ENCODE assay signal across 25 mouse cellular contexts in genomic region chr6:28450977-28451376, GRCm38 (mm10). TPM values are rescaled to one million over a fixed set of nuclear protein-coding genes. Genes with fewer than 3 reads are reported as not detected.
DNase-seq lines count a peak whose midpoint lies in the region; ATAC-seq and TF ChIP-seq lines count a peak whose summit lies in the region.
"Had no signal": no experiment of that assay in that cellular context is flagged by ENCODE, and none has a peak within 500 bp of the region (broad histone marks: within the 10 kb centered on the region; RNA-seq: fewer than 3 reads in every experiment).

No protein-coding gene starts in this region.

- no peaks in the 10 kb centered on the region for H3K9me3 ChIP-seq in forebrain, embryonic 15.5 days
- H3K9me3 ChIP-seq in forebrain, embryonic 11.5 days (ENCODE audit: control insufficient read depth, low read length), result no peaks in the 10 kb centered on the region
- H3K9me3 ChIP-seq in E14TG2a.4 (ENCODE audit: low read length), result peaks cover 40% of the 10 kb centered on the region
- H3K9me3 ChIP-seq in limb, embryonic 12.5 days, result no peaks in the 10 kb centered on the region
- H3K9me3 ChIP-seq: heart, embryonic 10.5 days; midbrain, embryonic 15.5 days had no signal

- H3K9ac ChIP-seq in forebrain, embryonic 15.5 days (replicated peaks), result no peak overlapping the region
- H3K9ac ChIP-seq in forebrain, embryonic 11.5 days (ENCODE audit: low read length), result no peak overlapping the region
- H3K9ac ChIP-seq in limb, embryonic 12.5 days (replicated peaks), result no peak overlapping the region
- H3K9ac ChIP-seq: liver, postnatal 0 days; midbrain, embryonic 15.5 days had no signal

- no peak for TF ChIP-seq CTCF in E14TG2a.4 (conservative IDR thresholded peaks at IDR 0.05; ENCODE audit: low read length)
- no peak for TF ChIP-seq CTCF in brain, embryonic 14.5 days (IDR thresholded peaks at IDR 0.05; ENCODE audit: borderline replicate concordance, extremely low read depth, insufficient read depth, insufficient read length)

- peaks cover 26% of the 10 kb centered on the region for H3K27me3 ChIP-seq in forebrain, embryonic 15.5 days
- peaks cover 24% of the 10 kb centered on the region for H3K27me3 ChIP-seq in forebrain, embryonic 11.5 days (ENCODE audit: control insufficient read depth, insufficient read depth, low read length)
- peaks cover 47% of the 10 kb centered on the region for H3K27me3 ChIP-seq in E14TG2a.4 (ENCODE audit: insufficient read depth, low read length)
- peaks cover 45% of the 10 kb centered on the region for H3K27me3 ChIP-seq in limb, embryonic 12.5 days

- no peak overlapping the region for H3K4me2 ChIP-seq in forebrain, embryonic 15.5 days (replicated peaks)
- H3K4me2 ChIP-seq in forebrain, embryonic 11.5 days (ENCODE audit: low read depth, low read length, severe bottlenecking), result no peak overlapping the region
- peak overlapping the region; percentile 7 for H3K4me2 ChIP-seq in limb, embryonic 12.5 days
- H3K4me2 ChIP-seq: liver, embryonic 11.5 days; midbrain, embryonic 15.5 days had no signal

- H3K4me1 ChIP-seq in forebrain, embryonic 15.5 days, result peaks cover 11% of the 10 kb centered on the region
- no peaks in the 10 kb centered on the region for H3K4me1 ChIP-seq in forebrain, embryonic 11.5 days (replicated peaks; ENCODE audit: control insufficient read depth, insufficient read depth, low read length)
- H3K4me1 ChIP-seq in E14TG2a.4 (replicated peaks; ENCODE audit: low read depth, low read length), result peaks cover 11% of the 10 kb centered on the region
- peaks cover 10% of the 10 kb centered on the region for H3K4me1 ChIP-seq in limb, embryonic 12.5 days (replicated peaks)
- H3K4me1 ChIP-seq: heart, embryonic 10.5 days; midbrain, embryonic 15.5 days had no signal

- under 1% methylated on average over 12 of the region's 12 CpGs for WGBS in forebrain, embryonic 15.5 days
- WGBS in forebrain, embryonic 11.5 days, result 7% methylated on average over 12 of the region's 12 CpGs
- WGBS in limb, embryonic 12.5 days, result under 1% methylated on average over 12 of the region's 12 CpGs

- no peak for DNase-seq in forebrain, embryonic 11.5 days (ENCODE audit: low spot score)
- peak; percentile 52 for DNase-seq in brain, embryonic 14.5 days (ENCODE audit: low read depth)
- no peak for DNase-seq in urinary bladder, postnatal 25 days (ENCODE audit: low spot score)
- no peak for DNase-seq in kidney, postnatal 10 days
- DNase-seq: adrenal gland, adult 8-10 months; cerebellum, adult 18-20 months; cerebellum, postnatal 14 days; kidney, adult 11 months; left cerebral cortex, postnatal 4 days; liver, postnatal 0 days; right cerebral cortex, postnatal 25 days; thymus, postnatal 14 days had no signal

- no peak for TF ChIP-seq POLR2A in brain, embryonic 14.5 days (IDR thresholded peaks at IDR 0.05; ENCODE audit: borderline replicate concordance, extremely low read depth, insufficient read depth, insufficient read length, poor library complexity, severe bottlenecking)

- no peak overlapping the region for H3K27ac ChIP-seq in forebrain, embryonic 15.5 days (replicated peaks)
- no peak overlapping the region for H3K27ac ChIP-seq in forebrain, embryonic 11.5 days (ENCODE audit: low read depth, low read length)
- H3K27ac ChIP-seq in limb, embryonic 12.5 days, result no peak overlapping the region
- H3K27ac ChIP-seq: heart, embryonic 10.5 days; macrophage; midbrain, embryonic 15.5 days had no signal

- H3K36me3 ChIP-seq in forebrain, embryonic 15.5 days, result no peaks in the 10 kb centered on the region
- H3K36me3 ChIP-seq in forebrain, embryonic 11.5 days (ENCODE audit: control insufficient read depth, insufficient read depth, low read length), result no peaks in the 10 kb centered on the region
- H3K36me3 ChIP-seq in E14TG2a.4 (ENCODE audit: insufficient read depth, low read length), result no peaks in the 10 kb centered on the region
- H3K36me3 ChIP-seq in limb, embryonic 12.5 days, result no peaks in the 10 kb centered on the region
- H3K36me3 ChIP-seq: heart, embryonic 10.5 days; midbrain, embryonic 15.5 days had no signal

- ATAC-seq in forebrain, embryonic 15.5 days (replicated peaks), result peak; percentile 61
- no peak for ATAC-seq in forebrain, embryonic 11.5 days (replicated peaks; ENCODE audit: low FRiP score)
- ATAC-seq in limb, embryonic 12.5 days (ENCODE audit: insufficient number of reproducible peaks, insufficient read depth, low FRiP score, low TSS enrichment, low read depth), result no peak; the same call in 1 of the 2 replicates
- ATAC-seq: activated CD4-positive, CD25-positive, alpha-beta regulatory T cell, adult 4 months; liver, postnatal 0 days; lung, postnatal 0 days; midbrain, embryonic 15.5 days had no signal

- no peak overlapping the region for H3K4me3 ChIP-seq in forebrain, embryonic 15.5 days
- no peak overlapping the region for H3K4me3 ChIP-seq in forebrain, embryonic 11.5 days (ENCODE audit: low read depth, low read length)
- peak overlapping the region; percentile 72 for H3K4me3 ChIP-seq in E14TG2a.4 (replicated peaks; ENCODE audit: low read length)
- H3K4me3 ChIP-seq in limb, embryonic 12.5 days (replicated peaks), result no peak overlapping the region
- H3K4me3 ChIP-seq: heart, embryonic 10.5 days; midbrain, embryonic 15.5 days had no signal

RNA-seq across cellular contexts. Expression of gene Pax4, which starts 1.8 kb away (rescaled TPM):
- polyA plus RNA-seq in forebrain, embryonic 15.5 days (2015; fragmentation: Nextera tagmentation; extraction: Ambion mirVana), result 0.19 and 0.24 TPM in 2 replicates
- polyA plus RNA-seq in forebrain, embryonic 11.5 days (2014; fragmentation: Nextera tagmentation; extraction: Ambion mirVana), result not detected in 2 replicates
- polyA plus RNA-seq in brain, embryonic 14.5 days (2012; rRNA removed), result 0.30 TPM in 1 of 2 replicates, not detected in the other
- not detected in 2 replicates for polyA plus RNA-seq in limb, embryonic 12.5 days (2016; fragmentation: Nextera tagmentation; extraction: Ambion mirVana)
- polyA plus RNA-seq: activated CD4-positive, CD25-positive, alpha-beta regulatory T cell, adult 4 months; heart, embryonic 10.5 days; heart, embryonic 16.5 days; kidney, embryonic 16.5 days; liver, postnatal 0 days; lung, postnatal 0 days; macrophage; midbrain, embryonic 15.5 days; spleen, adult 2 months; testis, adult 2 months had no signal

RNA-seq across cellular contexts. Expression of gene Gcc1, which starts 22.8 kb away (rescaled TPM):
- 14.6 and 15.9 TPM in 2 replicates for polyA plus RNA-seq in forebrain, embryonic 15.5 days (2015; fragmentation: Nextera tagmentation; extraction: Ambion mirVana)
- 9.3 and 10.4 TPM in 2 replicates for polyA plus RNA-seq in forebrain, embryonic 11.5 days (2014; fragmentation: Nextera tagmentation; extraction: Ambion mirVana)
- polyA plus RNA-seq in brain, embryonic 14.5 days (2012; rRNA removed), result 6.3 and 9.1 TPM in 2 replicates
- polyA plus RNA-seq in limb, embryonic 12.5 days (2016; fragmentation: Nextera tagmentation; extraction: Ambion mirVana), result 12.5 and 13.1 TPM in 2 replicates

RNA-seq across cellular contexts. Expression of gene Fscn3, which starts 23.4 kb away (rescaled TPM):
- polyA plus RNA-seq in forebrain, embryonic 15.5 days (2015; fragmentation: Nextera tagmentation; extraction: Ambion mirVana), result not detected in 2 replicates
- not detected in 2 replicates for polyA plus RNA-seq in forebrain, embryonic 11.5 days (2014; fragmentation: Nextera tagmentation; extraction: Ambion mirVana)
- 0.05 and 0.15 TPM in 2 replicates for polyA plus RNA-seq in brain, embryonic 14.5 days (2012; rRNA removed)
- not detected in 2 replicates for polyA plus RNA-seq in limb, embryonic 12.5 days (2016; fragmentation: Nextera tagmentation; extraction: Ambion mirVana)
- polyA plus RNA-seq: activated CD4-positive, CD25-positive, alpha-beta regulatory T cell, adult 4 months; heart, embryonic 10.5 days; heart, embryonic 16.5 days; kidney, embryonic 16.5 days; lung, postnatal 0 days; macrophage; midbrain, embryonic 15.5 days; spleen, adult 2 months had no signal

RNA-seq across cellular contexts. Expression of gene Snd1, which starts 24.0 kb away (rescaled TPM):
- polyA plus RNA-seq in forebrain, embryonic 15.5 days (2015; fragmentation: Nextera tagmentation; extraction: Ambion mirVana), result 76.5 and 77.6 TPM in 2 replicates
- polyA plus RNA-seq in forebrain, embryonic 11.5 days (2014; fragmentation: Nextera tagmentation; extraction: Ambion mirVana), result 104 and 105 TPM in 2 replicates
- polyA plus RNA-seq in brain, embryonic 14.5 days (2012; rRNA removed), result 59.2 and 73.1 TPM in 2 replicates
- polyA plus RNA-seq in limb, embryonic 12.5 days (2016; fragmentation: Nextera tagmentation; extraction: Ambion mirVana), result 136 and 143 TPM in 2 replicates

RNA-seq across cellular contexts. Expression of gene Arf5, which starts 27.6 kb away (rescaled TPM):
- 414 and 439 TPM in 2 replicates for polyA plus RNA-seq in forebrain, embryonic 15.5 days (2015; fragmentation: Nextera tagmentation; extraction: Ambion mirVana)
- 301 and 329 TPM in 2 replicates for polyA plus RNA-seq in forebrain, embryonic 11.5 days (2014; fragmentation: Nextera tagmentation; extraction: Ambion mirVana)
- polyA plus RNA-seq in brain, embryonic 14.5 days (2012; rRNA removed), result 428 and 477 TPM in 2 replicates
- polyA plus RNA-seq in limb, embryonic 12.5 days (2016; fragmentation: Nextera tagmentation; extraction: Ambion mirVana), result 335 and 342 TPM in 2 replicates
